Mouse (Mus musculus): Measurements from ENCODE around the gene Scamp5. TPM values are rescaled to one million over a fixed set of nuclear protein-coding genes. Genes with fewer than 3 reads are reported as not detected.
"Not testable (repeated sequence)": the region's sequence is repeated elsewhere in the genome, so short reads cannot be mapped to it uniquely, and the experiment has no call there.

Scamp5 gene
- total RNA-seq, 2 experiments from 2014 or later, result 4.9 to 5.1 TPM

- intact Hi-C loops (cut with DNase I), result no loop called here
- DNase-seq (ENCODE audit: low spot score), result no peak
Measured at GRCm38 (mm10) chr9:57459707-57460106, 8.2 kb downstream of the Scamp5 start.

DNA sequence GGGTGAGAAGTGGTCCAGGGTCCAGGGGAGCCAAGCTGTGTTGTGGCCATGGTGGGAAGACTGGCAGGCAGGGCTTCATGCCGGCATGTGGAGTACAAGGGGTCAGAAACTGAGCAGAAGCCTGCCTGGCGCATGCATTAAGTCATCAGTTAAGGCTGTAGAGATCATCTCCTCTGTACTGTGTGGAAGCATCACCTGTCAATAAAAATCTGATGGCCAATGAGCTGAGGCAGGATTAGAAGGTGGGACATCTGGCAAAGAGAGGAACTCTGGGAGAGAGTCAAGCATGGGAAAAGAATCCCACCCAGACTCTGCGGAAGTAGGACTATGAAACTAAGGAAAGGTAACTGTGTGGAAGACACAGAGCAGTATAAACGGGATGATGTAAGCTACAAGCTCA is 14.3 kb downstream of the Scamp5 start:
- no peak for DNase-seq (ENCODE audit: low spot score)
- intact Hi-C loops (cut with DNase I), result no loop called here

GRCm38 (mm10) chr9:57452624-57453462 is 15.0 kb downstream of the Scamp5 start:
- intact Hi-C loops (cut with DNase I), result no loop called here
- no peak for DNase-seq (ENCODE audit: low spot score)

DNA sequence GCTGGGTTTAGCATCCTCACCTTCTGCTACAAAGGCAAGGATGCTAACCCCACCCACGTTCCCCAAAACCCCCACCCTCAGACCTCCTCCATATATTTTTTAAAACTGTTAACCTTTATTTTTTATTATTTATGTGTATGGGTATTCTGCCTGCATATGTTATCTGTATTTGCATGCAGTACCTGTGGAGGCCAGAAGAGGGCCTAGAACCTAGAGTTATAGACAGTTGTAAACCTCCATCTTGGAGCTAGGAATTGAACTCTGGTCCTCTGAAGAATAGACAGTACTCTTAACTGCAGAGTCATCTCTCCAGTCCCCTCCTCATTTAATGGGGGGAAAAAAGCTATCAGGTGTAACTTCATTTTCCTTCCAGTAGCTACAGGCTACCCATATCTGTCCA is 18.1 kb downstream of the Scamp5 start:
- no peak for DNase-seq (ENCODE audit: low spot score)
- intact Hi-C loops (cut with DNase I), result no loop called here

- intact Hi-C loops (cut with DNase I), result no loop called here
Measured at GRCm38 (mm10) chr9:57440620-57441019, 27.2 kb downstream of the Scamp5 start.

GRCm38 (mm10) chr9:57439522-57440295 is 28.2 kb downstream of the Scamp5 start, which contains the start of gene Ppcdc:
Gene Ppcdc (minus strand): TSS chr9:57440124.
- intact Hi-C loops (cut with DNase I), result no loop called here
- peak; percentile 87 for DNase-seq (ENCODE audit: low spot score)

More at GRCm38 (mm10) chr9:57440620-57441019, 27.2 kb downstream of the Scamp5 start:
- no peak for DNase-seq (ENCODE audit: low spot score)

DNA sequence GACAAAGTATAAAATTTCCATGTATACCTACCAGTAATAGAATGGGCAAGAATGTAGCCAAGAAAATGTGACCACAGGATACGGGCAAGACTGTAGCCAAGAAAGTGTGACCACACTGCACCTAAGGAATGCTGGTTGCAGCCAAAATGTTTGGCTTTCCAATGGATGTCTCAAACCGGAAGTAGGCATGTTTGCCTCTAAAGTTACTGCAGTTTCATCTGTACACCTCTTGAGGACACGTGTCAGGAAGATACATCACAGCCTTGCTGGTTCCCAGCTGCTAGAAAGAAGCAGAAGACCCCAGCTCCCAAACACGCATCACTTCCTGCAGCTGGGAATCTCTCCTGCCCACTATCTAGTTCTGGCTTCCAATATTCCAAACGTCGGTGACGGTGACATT is 28.8 kb downstream of the Scamp5 start:
- intact Hi-C loops (cut with DNase I), result no loop called here
- DNase-seq (ENCODE audit: low spot score), result no peak

DNA sequence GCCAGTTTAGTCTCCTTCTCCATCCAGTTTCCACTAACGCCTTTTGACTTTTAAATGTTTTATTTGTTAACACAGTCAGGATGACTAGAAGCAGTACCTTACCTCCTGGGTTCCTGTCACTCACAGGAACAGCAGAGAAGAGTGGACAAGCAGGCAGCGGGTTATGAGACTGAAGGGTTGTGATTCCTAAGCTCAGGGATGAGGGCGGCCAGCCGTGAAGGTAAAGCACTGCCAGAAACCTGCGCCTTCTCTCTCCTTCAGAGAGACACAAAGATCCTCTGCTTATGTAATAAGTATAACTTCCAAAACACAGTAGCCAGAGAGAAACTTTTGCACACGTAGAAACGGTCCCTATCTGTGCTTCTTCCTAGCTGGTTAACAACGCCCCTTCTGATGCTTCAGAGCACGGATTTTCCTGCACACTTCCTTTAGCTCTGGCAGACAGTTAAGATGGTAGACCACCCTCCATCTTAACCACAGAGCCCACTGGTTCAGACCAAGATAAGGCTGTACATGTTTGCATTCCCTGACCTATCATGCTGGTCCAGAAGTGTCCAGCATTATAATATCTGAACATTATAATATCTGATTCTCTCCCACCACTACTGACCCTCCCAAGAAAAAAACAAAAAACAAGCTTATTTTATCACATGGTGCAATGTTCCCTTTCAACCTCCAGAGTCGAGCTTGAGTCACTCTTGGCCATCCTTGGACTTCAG is 29.8 kb downstream of the Scamp5 start:
- no peak for DNase-seq (ENCODE audit: low spot score)
- intact Hi-C loops (cut with DNase I), result no loop called here

DNA sequence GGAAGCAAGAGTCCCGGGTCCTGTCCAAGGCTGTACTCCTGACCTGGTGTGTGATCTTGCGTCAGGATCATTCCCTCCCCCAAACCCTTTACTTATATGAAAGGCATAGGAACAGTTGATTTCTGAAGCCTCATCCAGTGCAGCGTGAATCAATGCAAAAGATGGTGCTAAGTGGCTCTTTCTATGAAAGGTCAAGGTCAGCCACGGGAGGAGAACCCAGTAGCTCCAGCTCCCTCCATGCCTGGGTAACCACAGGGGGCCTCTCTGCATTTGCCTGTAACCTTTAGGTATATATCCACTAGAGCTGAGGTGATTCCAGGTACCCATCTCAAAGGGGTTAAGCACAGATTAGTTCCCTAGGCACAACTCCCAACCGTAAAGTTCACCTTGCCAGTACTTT is 31.7 kb downstream of the Scamp5 start:
- no peak for DNase-seq (ENCODE audit: low spot score)
- intact Hi-C loops (cut with DNase I), result no loop called here

GRCm38 (mm10) chr9:57434405-57435165 is 33.3 kb downstream of the Scamp5 start:
- intact Hi-C loops (cut with DNase I), result no loop called here

DNA sequence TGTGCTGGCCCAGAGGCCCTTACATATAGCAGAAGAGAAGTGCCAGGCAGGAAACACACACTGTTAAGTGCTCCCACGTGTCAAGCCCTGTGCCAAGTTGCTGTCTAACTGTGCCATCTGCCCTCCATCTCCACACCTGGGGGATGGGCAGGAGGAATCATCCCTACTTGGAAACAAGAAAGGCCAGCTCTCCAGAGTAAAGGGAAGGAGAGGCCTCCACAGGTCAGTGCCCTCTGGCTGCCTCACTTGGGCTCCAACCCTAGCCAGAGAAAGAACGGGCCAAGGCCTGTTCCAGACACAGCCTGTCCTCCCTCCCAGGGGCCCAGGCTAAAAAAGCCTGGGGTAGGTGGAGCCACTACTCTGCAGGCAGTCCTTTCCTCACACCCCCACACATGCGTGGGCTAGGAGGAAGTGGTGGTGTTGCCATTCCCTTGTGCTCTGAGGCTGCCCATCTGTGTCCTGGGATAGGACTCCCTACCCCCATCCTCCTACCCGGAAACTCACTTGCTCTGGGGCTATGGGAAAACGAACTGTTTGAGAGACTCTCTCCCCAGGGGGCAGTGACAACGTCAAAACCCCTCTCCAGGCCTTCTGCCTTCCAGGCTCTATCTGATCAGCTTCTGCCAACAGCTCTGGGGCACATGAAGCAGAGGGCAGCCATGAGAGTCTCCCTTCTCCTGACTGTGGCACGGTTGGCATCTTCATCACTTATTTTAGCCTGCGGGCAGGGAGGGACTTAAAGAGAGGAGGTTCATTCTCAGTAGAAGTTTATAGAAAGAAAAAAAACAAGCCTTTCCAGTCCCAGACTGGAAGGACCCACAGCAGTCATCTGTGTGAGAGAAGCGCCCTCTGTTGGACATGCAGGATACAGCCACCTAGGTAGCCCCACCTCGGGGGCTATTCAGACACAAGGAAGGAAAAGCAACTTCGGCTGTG is 34.5 kb downstream of the Scamp5 start:
- DNase-seq (ENCODE audit: low spot score), result peak; percentile 83
- intact Hi-C loops (cut with DNase I), result loop anchor here (1.0 kb wide), 2 partner anchors 174 to 224 kb away; no protein-coding TSS in a partner anchor

More at GRCm38 (mm10) chr9:57434405-57435165, 33.3 kb downstream of the Scamp5 start:
- DNase-seq (ENCODE audit: low spot score), result no peak

DNA sequence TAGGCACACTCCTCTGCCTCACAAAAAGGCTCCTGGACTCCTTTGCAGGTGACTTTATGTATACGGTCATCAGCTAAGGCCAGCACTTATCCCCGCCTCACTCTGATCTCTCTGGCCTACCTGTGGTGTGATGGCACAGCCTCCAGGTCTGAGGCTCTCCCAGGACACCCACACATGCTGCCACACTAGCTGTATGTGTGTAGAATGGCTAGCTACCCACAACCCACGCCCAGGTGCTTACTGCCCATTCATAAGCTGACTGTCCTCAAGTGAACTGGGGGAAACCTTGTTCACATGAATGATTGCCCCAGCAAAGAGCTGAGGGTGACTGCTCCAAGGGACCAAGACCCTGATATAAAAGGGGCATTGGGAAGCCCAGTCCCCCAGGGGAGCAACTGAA is 35.4 kb downstream of the Scamp5 start:
- intact Hi-C loops (cut with DNase I), result no loop called here
- DNase-seq (ENCODE audit: low spot score), result no peak

DNA sequence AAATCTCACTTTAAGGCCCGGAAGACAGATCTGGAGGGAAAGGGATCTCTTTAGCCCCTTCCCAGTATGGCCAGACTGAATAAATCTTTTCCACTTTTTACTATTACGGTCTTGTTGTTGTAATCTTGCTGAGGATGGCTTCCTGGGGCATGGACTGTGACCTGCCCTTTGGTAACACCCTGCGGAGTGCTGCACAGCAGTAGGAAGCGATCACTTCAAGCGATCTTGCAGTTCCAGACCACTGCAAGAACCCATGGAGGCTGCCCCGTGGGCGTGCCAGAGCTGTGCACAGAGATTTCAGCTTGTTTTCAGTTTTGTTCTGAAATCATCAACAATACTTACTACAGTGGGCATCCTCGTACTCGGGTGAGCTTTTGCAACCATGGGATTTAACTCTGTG is 36.7 kb downstream of the Scamp5 start:
- intact Hi-C loops (cut with DNase I), result no loop called here

DNA sequence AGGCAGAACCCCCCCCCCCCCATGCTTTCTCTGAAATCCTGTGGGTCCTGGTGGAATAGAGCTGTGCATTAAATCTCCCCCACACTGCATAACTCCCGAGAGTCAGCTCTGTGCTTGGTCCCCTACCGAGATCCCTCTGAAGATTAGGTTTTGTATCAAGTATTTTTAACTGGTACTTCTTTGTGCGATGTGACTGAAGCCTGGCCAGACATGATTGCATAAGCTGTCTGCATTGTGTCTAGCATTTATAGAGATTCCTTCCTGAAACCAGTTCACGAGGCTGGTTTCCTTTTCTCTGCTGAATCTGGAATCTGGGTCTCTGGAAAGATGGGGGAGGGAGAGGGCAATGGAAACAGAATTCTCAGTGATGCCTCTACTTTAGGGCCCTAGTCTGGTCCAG is 39.5 kb downstream of the Scamp5 start:
- no peak for DNase-seq (ENCODE audit: low spot score)
- intact Hi-C loops (cut with DNase I), result no loop called here

More for the DNA sequence above, 36.7 kb downstream of the Scamp5 start:
- no peak for DNase-seq (ENCODE audit: low spot score)

- intact Hi-C loops (cut with DNase I), result no loop called here
- DNase-seq (ENCODE audit: low spot score), result no peak
Measured at GRCm38 (mm10) chr9:57427937-57428336, 39.9 kb downstream of the Scamp5 start.

DNA sequence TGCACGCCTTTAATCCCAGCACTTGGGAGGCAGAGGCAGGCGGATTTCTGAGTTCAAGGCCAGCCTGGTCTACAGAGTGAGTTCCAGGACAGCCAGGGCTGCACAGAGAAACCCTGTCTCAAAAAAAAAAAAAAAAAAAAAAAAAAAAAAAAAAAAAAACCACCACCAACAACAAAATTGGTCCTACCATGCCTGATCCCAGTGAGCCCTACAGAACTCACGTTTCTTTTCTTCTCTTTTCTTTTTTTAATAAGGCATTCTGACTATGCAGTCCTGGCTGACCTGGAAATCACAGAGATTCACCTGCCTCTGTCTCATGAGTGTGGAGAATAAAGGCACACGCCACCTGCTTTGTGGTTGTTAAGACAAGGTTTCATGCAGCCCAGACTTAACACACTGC is 40.7 kb downstream of the Scamp5 start:
- DNase-seq (ENCODE audit: low spot score); intact Hi-C loops (cut with DNase I): not testable (repeated sequence)

DNA sequence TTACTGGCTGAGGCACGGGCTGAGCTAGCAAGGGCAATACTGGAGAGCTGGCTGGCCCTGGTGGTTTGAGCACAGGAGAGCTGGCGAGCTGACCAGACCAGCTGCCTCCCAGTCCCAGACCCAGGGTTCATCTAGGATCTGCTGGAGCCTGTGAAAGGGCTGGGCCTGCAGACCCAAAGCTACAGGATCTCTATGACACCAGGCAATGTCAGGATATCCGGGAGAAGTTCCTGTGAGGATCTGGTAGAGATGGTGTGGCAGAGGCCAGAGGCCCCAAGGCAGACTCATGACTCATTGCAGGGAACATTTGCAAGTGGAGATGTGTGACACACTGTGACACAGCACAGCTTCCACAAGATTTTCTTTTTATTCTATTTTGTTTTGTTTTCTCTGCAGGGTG is 42.7 kb downstream of the Scamp5 start:
- DNase-seq (ENCODE audit: low spot score), result no peak
- intact Hi-C loops (cut with DNase I), result no loop called here

DNA sequence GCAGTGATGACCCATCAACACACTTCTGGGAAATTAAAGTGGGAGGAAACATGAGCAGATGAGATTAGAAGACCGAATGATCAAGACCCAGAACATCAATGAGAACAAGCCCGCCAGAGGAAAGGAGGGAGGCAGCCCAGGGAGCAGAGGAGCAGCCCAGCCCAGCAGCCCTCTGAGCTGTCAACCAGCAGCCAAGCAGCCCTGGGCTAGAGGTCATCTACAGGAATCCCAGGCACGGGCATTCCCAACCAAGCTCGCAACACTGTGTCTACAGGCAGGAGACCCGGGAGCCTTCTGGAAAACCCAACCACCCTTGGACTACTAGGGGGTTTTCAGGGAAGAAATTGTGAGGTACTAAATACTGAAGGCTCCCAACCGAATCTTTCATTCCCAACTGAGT is 43.8 kb downstream of the Scamp5 start:
- intact Hi-C loops (cut with DNase I), result no loop called here
- DNase-seq (ENCODE audit: low spot score), result no peak

DNA sequence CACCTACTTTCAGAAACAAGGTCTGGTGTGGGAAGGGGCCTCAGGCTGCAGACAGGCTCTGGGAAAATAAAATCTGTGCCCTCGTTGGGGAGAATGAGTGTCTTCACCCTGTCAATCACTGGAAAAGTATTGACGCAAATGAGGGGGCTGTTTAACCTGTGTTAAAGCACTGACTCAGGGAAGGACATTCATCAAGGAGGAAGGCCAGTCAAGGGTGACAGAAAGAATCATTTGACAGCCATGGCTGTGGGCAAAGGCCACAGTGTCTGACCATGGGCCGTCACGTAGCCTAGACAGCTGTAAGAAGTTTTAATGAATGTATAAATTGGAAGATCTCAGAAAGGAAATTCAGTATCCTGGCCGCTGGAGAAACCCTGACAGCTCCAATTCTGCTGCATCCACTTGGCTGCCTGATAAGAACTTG is 46.2 kb downstream of the Scamp5 start:
- no peak for DNase-seq (ENCODE audit: low spot score)
- intact Hi-C loops (cut with DNase I), result no loop called here
